Mouse (Mus musculus) heart, embryonic 16.5 days (tissue): ENCODE measurements at regions not wholly inside any gene's neighbourhood (a gene's known extent, or its start where the extent isn't known, plus 50 kb on each side); places are given as distances from the start of the nearest gene placed in this dataset.

Experiments
- ATAC-seq: fragments of 200-750 bp; cut with Nextera tagmentation; replicated peaks from 2 replicates; pipeline ENCODE4 v1.8.0; 2017; ENCODE audit warnings: moderate number of reproducible peaks; ENCODE audit not compliant: insufficient read depth, low FRiP score; ENCODE audit errors: extremely low read depth
- H3K27ac ChIP-seq: fragments of 300-500 bp; sonication (generic); 2 replicates; pipeline ENCODE4 v1.5.1; 2014; ENCODE audit warnings: mild to moderate bottlenecking, low read length, control low read depth, moderate library complexity
- H3K27me3 ChIP-seq: fragments of 300-500 bp; sonication (generic); 2 replicates; pipeline ENCODE4 v1.6.1; 2014; ENCODE audit warnings: low read length, mixed read lengths; ENCODE audit not compliant: control insufficient read depth, insufficient read depth
- H3K36me3 ChIP-seq: fragments of 300-500 bp; sonication (generic); 2 replicates; pipeline ENCODE4 v1.6.1; 2014; ENCODE audit not compliant: control insufficient read depth, insufficient read depth
- H3K4me1 ChIP-seq: fragments of 300-500 bp; sonication (generic); 2 replicates; pipeline ENCODE4 v1.6.1; 2014; ENCODE audit warnings: low read length, mixed read lengths; ENCODE audit not compliant: control insufficient read depth, insufficient read depth
- H3K4me2 ChIP-seq: fragments of 300-500 bp; sonication (generic); 2 replicates; pipeline ENCODE4 v1.6.1; 2014; ENCODE audit warnings: low read depth, mild to moderate bottlenecking, control low read depth, low read length
- H3K4me3 ChIP-seq: fragments of 300-500 bp; sonication (generic); 2 replicates; pipeline ENCODE4 v1.5.1; 2014; ENCODE audit warnings: mild to moderate bottlenecking, control low read depth, low read length
- H3K9ac ChIP-seq: fragments of 300-500 bp; sonication (generic); 2 replicates; pipeline ENCODE4 v1.6.1; 2014; ENCODE audit warnings: low read length, control low read depth
- H3K9me3 ChIP-seq: fragments of 300-500 bp; sonication (generic); replicated peaks from 2 replicates; pipeline ENCODE4 v1.6.1; 2016; ENCODE audit warnings: low read length; ENCODE audit not compliant: control insufficient read depth
- WGBS: fragments of 180-500 bp; shearing (Covaris S2); extraction: QIAGEN DNeasy Blood & Tissue Kit; methylation state at CpG from one replicate; pipeline ENCODE4 v1.1.7; 2014; 5-methylcytosine and 5-hydroxymethylcytosine counted together

GRCm38 (mm10) chr10:126763976-126764375, 137.2 kb downstream of the Atp23 start:
- Histone ChIP-seq H3K27me3 (no peaks in the 10 kb centered on the region), H3K4me3 (no peak overlapping the region), H3K4me1 (no peaks in the 10 kb centered on the region), H3K36me3 (no peaks in the 10 kb centered on the region), H3K27ac (no peak overlapping the region), H3K9me3 (no peaks in the 10 kb centered on the region), H3K9ac (no peak overlapping the region), H3K4me2 (no peak overlapping the region)
- ATAC-seq: no peak
- WGBS: 58% methylated on average over 5 of the region's 5 CpGs

- Histone ChIP-seq H3K9me3 (no peaks in the 10 kb centered on the region), H3K36me3 (no peaks in the 10 kb centered on the region), H3K4me2 (no peak overlapping the region), H3K4me1 (no peaks in the 10 kb centered on the region), H3K9ac (no peak overlapping the region), H3K4me3 (no peak overlapping the region), H3K27me3 (no peaks in the 10 kb centered on the region), H3K27ac (no peak overlapping the region)
- 81% methylated on average over 7 of the region's 7 CpGs for WGBS
- no peak for ATAC-seq
These were observed 142.5 kb downstream of the Atp23 start for GRCm38 (mm10) chr10:126758682-126759081.

GRCm38 (mm10) chr10:126753201-126753600, 148.0 kb downstream of the Atp23 start:
- no peaks in the 10 kb centered on the region for H3K27me3 ChIP-seq
- H3K36me3 ChIP-seq: no peaks in the 10 kb centered on the region
- H3K9me3 ChIP-seq: no peaks in the 10 kb centered on the region
- H3K4me3 ChIP-seq: no peak overlapping the region
- H3K27ac ChIP-seq: no peak overlapping the region
- H3K4me1 ChIP-seq: no peaks in the 10 kb centered on the region
- 61% methylated on average over 6 of the region's 6 CpGs for WGBS
- no peak overlapping the region for H3K9ac ChIP-seq
- no peak overlapping the region for H3K4me2 ChIP-seq
- no peak for ATAC-seq

- Histone ChIP-seq H3K9me3 (no peaks in the 10 kb centered on the region), H3K9ac (no peak overlapping the region), H3K27ac (no peak overlapping the region), H3K4me1 (no peaks in the 10 kb centered on the region), H3K27me3 (no peaks in the 10 kb centered on the region), H3K4me2 (no peak overlapping the region), H3K36me3 (no peaks in the 10 kb centered on the region), H3K4me3 (no peak overlapping the region)
- 51% methylated on average over 11 of the region's 11 CpGs for WGBS
- no peak for ATAC-seq
These were observed 148.5 kb downstream of the Atp23 start for GRCm38 (mm10) chr10:126752699-126753098.

- H3K4me1 ChIP-seq: no peaks in the 10 kb centered on the region
- H3K9me3 ChIP-seq: no peaks in the 10 kb centered on the region
- H3K4me2 ChIP-seq: no peak overlapping the region
- H3K9ac ChIP-seq: no peak overlapping the region
- 65% methylated on average over 17 of the region's 17 CpGs for WGBS
- no peaks in the 10 kb centered on the region for H3K36me3 ChIP-seq
- H3K4me3 ChIP-seq: no peak overlapping the region
- no peak for ATAC-seq
- no peak overlapping the region for H3K27ac ChIP-seq
- no peaks in the 10 kb centered on the region for H3K27me3 ChIP-seq
These were observed 152.3 kb downstream of the Atp23 start for GRCm38 (mm10) chr10:126748696-126749466.

- Histone ChIP-seq H3K9ac (no peak overlapping the region), H3K4me2 (no peak overlapping the region), H3K27ac (no peak overlapping the region), H3K36me3 (no peaks in the 10 kb centered on the region), H3K9me3 (no peaks in the 10 kb centered on the region), H3K4me1 (no peaks in the 10 kb centered on the region), H3K27me3 (no peaks in the 10 kb centered on the region), H3K4me3 (no peak overlapping the region)
- WGBS: 56% methylated on average over 2 of the region's 2 CpGs
- no peak for ATAC-seq
These were observed 166.5 kb downstream of the Atp23 start for GRCm38 (mm10) chr10:126734661-126735060.

GRCm38 (mm10) chr10:126727840-126728239, 173.3 kb downstream of the Atp23 start:
- Histone ChIP-seq H3K4me1 (no peaks in the 10 kb centered on the region), H3K9me3 (no peaks in the 10 kb centered on the region), H3K9ac (no peak overlapping the region), H3K4me3 (no peak overlapping the region), H3K27ac (no peak overlapping the region), H3K36me3 (no peaks in the 10 kb centered on the region), H3K4me2 (no peak overlapping the region), H3K27me3 (no peaks in the 10 kb centered on the region)
- WGBS: 87% methylated on average over 4 of the region's 4 CpGs
- ATAC-seq: no peak

- 49% methylated on average over 2 of the region's 2 CpGs for WGBS
- no peak for ATAC-seq
These were observed 183.2 kb downstream of the Atp23 start for GRCm38 (mm10) chr10:126717961-126718360.

GRCm38 (mm10) chr10:126711758-126712157, 189.4 kb downstream of the Atp23 start:
- no peaks in the 10 kb centered on the region for H3K4me1 ChIP-seq
- no peak overlapping the region for H3K27ac ChIP-seq
- H3K9me3 ChIP-seq: no peaks in the 10 kb centered on the region
- 55% methylated on average over 3 of the region's 3 CpGs for WGBS
- no peak for ATAC-seq
- H3K27me3 ChIP-seq: no peaks in the 10 kb centered on the region
- H3K4me3 ChIP-seq: no peak overlapping the region
- no peak overlapping the region for H3K4me2 ChIP-seq
- H3K36me3 ChIP-seq: no peaks in the 10 kb centered on the region
- no peak overlapping the region for H3K9ac ChIP-seq

More at GRCm38 (mm10) chr10:126717961-126718360, 183.2 kb downstream of the Atp23 start:
- H3K36me3 ChIP-seq: no peaks in the 10 kb centered on the region
- no peak overlapping the region for H3K27ac ChIP-seq
- no peaks in the 10 kb centered on the region for H3K27me3 ChIP-seq
- no peak overlapping the region for H3K4me3 ChIP-seq
- no peak overlapping the region for H3K4me2 ChIP-seq
- no peaks in the 10 kb centered on the region for H3K9me3 ChIP-seq
- no peaks in the 10 kb centered on the region for H3K4me1 ChIP-seq
- no peak overlapping the region for H3K9ac ChIP-seq
